Mouse (Mus musculus) liver, postnatal 0 days (tissue): Measurements from ENCODE around the gene Sugt1.

Experiments
- CTCF ChIP-seq: sonication (generic); IDR thresholded peaks from 2 replicates; pipeline ENCODE4 v1.5.1; 2016; ENCODE audit warnings: antibody characterized with exemption, low read depth
- EP300 ChIP-seq: IDR thresholded peaks from 2 replicates; pipeline ENCODE4 v1.6.1; 2016; ENCODE audit warnings: antibody characterized with exemption, low read depth, mild to moderate bottlenecking

- TF ChIP-seq CTCF = no peak
- no peak for TF ChIP-seq EP300
These were observed 74.5 kb downstream of the Sugt1 start, which contains the start of gene Cnmd for GRCm38 (mm10) chr14:79662001-79662400.
